Mouse (Mus musculus) forebrain, postnatal 0 days (tissue): Measurements from ENCODE around the gene Nanos2. TPM values are rescaled to one million over a fixed set of nuclear protein-coding genes. Genes with fewer than 3 reads are reported as not detected.

Experiments
- ATAC-seq: fragments of 200-750 bp; cut with Nextera tagmentation; 2 replicates; pipeline ENCODE4 v1.8.0; 2017; ENCODE audit warnings: mild to moderate bottlenecking, moderate library complexity
- DNase-seq: peaks from one replicate; pipeline ENCODE4 v3.0.0-alpha.2; 2015
- H3K27ac ChIP-seq: fragments of 300-500 bp; sonication (generic); 2 replicates; pipeline ENCODE4 v1.5.1; 2014; ENCODE audit warnings: low read depth, mild to moderate bottlenecking, antibody characterized with exemption, low read length, moderate library complexity, mixed read lengths
- H3K27me3 ChIP-seq: fragments of 300-500 bp; sonication (generic); 2 replicates; pipeline ENCODE4 v1.6.1; 2014; ENCODE audit warnings: mild to moderate bottlenecking, low read length, mixed read lengths; ENCODE audit not compliant: insufficient read depth
- H3K36me3 ChIP-seq: fragments of 300-500 bp; sonication (generic); 2 replicates; pipeline ENCODE4 v1.6.1; 2014; ENCODE audit warnings: mild to moderate bottlenecking, moderate library complexity; ENCODE audit not compliant: insufficient read depth
- H3K4me1 ChIP-seq: fragments of 300-500 bp; sonication (generic); 2 replicates; pipeline ENCODE4 v1.6.1; 2014; ENCODE audit warnings: antibody characterized with exemption; ENCODE audit not compliant: insufficient read depth
- H3K4me2 ChIP-seq: fragments of 300-500 bp; sonication (generic); 2 replicates; pipeline ENCODE4 v1.6.1; 2014; ENCODE audit warnings: low read depth, mild to moderate bottlenecking, moderate library complexity
- H3K4me3 ChIP-seq: fragments of 300-500 bp; sonication (generic); 2 replicates; pipeline ENCODE4 v1.5.1; 2014; ENCODE audit warnings: low read depth, low read length, mixed read lengths
- H3K9ac ChIP-seq: fragments of 300-500 bp; sonication (generic); 2 replicates; pipeline ENCODE4 v1.6.1; 2014; ENCODE audit warnings: mild to moderate bottlenecking
- H3K9me3 ChIP-seq: fragments of 300-500 bp; sonication (generic); 2 replicates; pipeline ENCODE4 v1.6.1; 2016; ENCODE audit warnings: low read length
- CTCF ChIP-seq: sonication (generic); IDR thresholded peaks from 2 replicates; pipeline ENCODE4 v1.5.1; 2016; ENCODE audit warnings: antibody characterized with exemption, control low read depth, low read depth
- WGBS: fragments of 180-500 bp; shearing (Covaris S2); extraction: QIAGEN DNeasy Blood & Tissue Kit; methylation state at CpG from one replicate; pipeline ENCODE4 v1.1.7; 2014; 5-methylcytosine and 5-hydroxymethylcytosine counted together
- polyA plus RNA-seq: library from polyadenylated mRNA; unstranded; fragments of >200 nt; fragmentation: Nextera tagmentation; extraction: Ambion mirVana; gene quantifications from 2 replicates; pipeline ENCODE4 v1.2.1, GENCODE M21; 2015
- total RNA-seq: library from RNA; depleted of rRNA; stranded (reverse); fragments of >200 nt; gene quantifications from 2 replicates; pipeline ENCODE4 v1.2.3, GENCODE M21; 2014; rRNA removed

The Nanos2 gene
- total and polyA plus RNA-seq, 2 experiments from 2014 or later: 0.76 to 2.0 TPM

GRCm38 (mm10) chr7:19024581-19025255 lies 37.5 kb downstream of the Nanos2 start:
- DNase-seq: peak; percentile 41
- peak overlapping the region; percentile 89 for H3K4me3 ChIP-seq
- WGBS: 1% methylated on average over 35 of the region's 36 CpGs
- H3K4me1 ChIP-seq: peaks cover 3% of the 10 kb centered on the region; the same call in 1 of the 2 replicates
- H3K27ac ChIP-seq: peak overlapping the region; percentile 69
- peak overlapping the region; percentile 84 for H3K4me2 ChIP-seq
- ATAC-seq: peak; percentile 35
- peak overlapping the region; percentile 84 for H3K9ac ChIP-seq
- H3K36me3 ChIP-seq: peaks cover 11% of the 10 kb centered on the region
- H3K27me3 ChIP-seq: peaks cover 27% of the 10 kb centered on the region
- no peak for TF ChIP-seq CTCF
- H3K9me3 ChIP-seq: no peaks in the 10 kb centered on the region

- ATAC-seq (no peak), DNase-seq (no peak)
- H3K4me1 ChIP-seq: peaks cover 3% of the 10 kb centered on the region; the same call in 1 of the 2 replicates
- H3K27ac ChIP-seq: no peak overlapping the region
- no peak overlapping the region for H3K4me2 ChIP-seq
- H3K27me3 ChIP-seq: peaks cover 7% of the 10 kb centered on the region
- no peak for TF ChIP-seq CTCF
- H3K9ac ChIP-seq: no peak overlapping the region
- peaks cover 41% of the 10 kb centered on the region for H3K36me3 ChIP-seq
- no peaks in the 10 kb centered on the region for H3K9me3 ChIP-seq
- no peak overlapping the region for H3K4me3 ChIP-seq
Observed at GRCm38 (mm10) chr7:19028067-19028466, 40.9 kb downstream of the Nanos2 start.

- H3K4me1 ChIP-seq: peaks cover 3% of the 10 kb centered on the region; the same call in 1 of the 2 replicates
- H3K36me3 ChIP-seq: peaks cover 49% of the 10 kb centered on the region
- H3K4me2 ChIP-seq: no peak overlapping the region
- no peaks in the 10 kb centered on the region for H3K27me3 ChIP-seq
- no peaks in the 10 kb centered on the region for H3K9me3 ChIP-seq
- ATAC-seq (peak; percentile 52), DNase-seq (peak; percentile 45)
- 54% methylated on average over 6 of the region's 6 CpGs for WGBS
- no peak overlapping the region for H3K4me3 ChIP-seq
- TF ChIP-seq CTCF: peak; percentile 73
- H3K9ac ChIP-seq: no peak overlapping the region
- no peak overlapping the region for H3K27ac ChIP-seq
Observed at GRCm38 (mm10) chr7:19029084-19029653, 42.0 kb downstream of the Nanos2 start.

GRCm38 (mm10) chr7:19031641-19032040 lies 44.4 kb downstream of the Nanos2 start:
- Histone ChIP-seq H3K36me3 (peaks cover 73% of the 10 kb centered on the region), H3K9me3 (no peaks in the 10 kb centered on the region), H3K4me3 (no peak overlapping the region), H3K4me2 (no peak overlapping the region), H3K27ac (no peak overlapping the region), H3K9ac (no peak overlapping the region), H3K27me3 (no peaks in the 10 kb centered on the region), H3K4me1 (no peaks in the 10 kb centered on the region)
- ATAC-seq (no peak), DNase-seq (no peak)
- no peak for TF ChIP-seq CTCF
- WGBS: 74% methylated on average over 4 of the region's 4 CpGs

Other genes starting within 250 kb of the Nanos2 start
- gene Psg19, start 188.9 kb upstream of the Nanos2 start, total RNA-seq: not detected in 2 replicates
- gene Psg19, start 188.9 kb upstream of the Nanos2 start, polyA plus RNA-seq: not detected in 2 replicates
- not detected in 2 replicates for gene Psg17, start 165.8 kb upstream of the Nanos2 start, total RNA-seq
- gene Psg17, start 165.8 kb upstream of the Nanos2 start, polyA plus RNA-seq: not detected in 2 replicates
- 0.95 and 2.1 TPM in 2 replicates for gene Mill2, start 147.4 kb upstream of the Nanos2 start, total RNA-seq
- 0.53 and 0.54 TPM in 2 replicates for gene Mill2, start 147.4 kb upstream of the Nanos2 start, polyA plus RNA-seq
- 13.8 and 14.9 TPM in 2 replicates for gene Pglyrp1, start 116.1 kb upstream of the Nanos2 start, total RNA-seq
- gene Pglyrp1, start 116.1 kb upstream of the Nanos2 start, polyA plus RNA-seq: 26.9 and 27.0 TPM in 2 replicates
- gene Ccdc61, start 77.0 kb upstream of the Nanos2 start, total RNA-seq: 12.8 and 17.2 TPM in 2 replicates
- gene Ccdc61, start 77.0 kb upstream of the Nanos2 start, polyA plus RNA-seq: 21.6 and 23.2 TPM in 2 replicates
- gene Nova2, start 61.5 kb upstream of the Nanos2 start, total RNA-seq: 15.4 and 19.5 TPM in 2 replicates
- 7.2 and 11.4 TPM in 2 replicates for gene Nova2, start 61.5 kb upstream of the Nanos2 start, polyA plus RNA-seq
- 12.3 and 13.9 TPM in 2 replicates for gene Mypop, start 3.8 kb downstream of the Nanos2 start, total RNA-seq
- gene Mypop, start 3.8 kb downstream of the Nanos2 start, polyA plus RNA-seq: 3.8 and 4.3 TPM in 2 replicates
- gene Irf2bp1, start 16.6 kb downstream of the Nanos2 start, total RNA-seq: 101 and 129 TPM in 2 replicates
- 27.0 and 27.2 TPM in 2 replicates for gene Irf2bp1, start 16.6 kb downstream of the Nanos2 start, polyA plus RNA-seq
- gene Foxa3, start 36.1 kb downstream of the Nanos2 start, total RNA-seq: not detected in 2 replicates
- gene Foxa3, start 36.1 kb downstream of the Nanos2 start, polyA plus RNA-seq: not detected in 2 replicates
- 70.3 and 73.8 TPM in 2 replicates for gene Sympk, start 37.0 kb downstream of the Nanos2 start, total RNA-seq
- gene Sympk, start 37.0 kb downstream of the Nanos2 start, polyA plus RNA-seq: 16.6 and 20.0 TPM in 2 replicates
- 0.19 and 0.23 TPM in 2 replicates for gene Rsph6a, start 67.3 kb downstream of the Nanos2 start, total RNA-seq
- 0.09 and 0.23 TPM in 2 replicates for gene Rsph6a, start 67.3 kb downstream of the Nanos2 start, polyA plus RNA-seq
- gene Dmwd, start 88.8 kb downstream of the Nanos2 start, total RNA-seq: 96.5 and 122 TPM in 2 replicates
- 43.6 and 43.8 TPM in 2 replicates for gene Dmwd, start 88.8 kb downstream of the Nanos2 start, polyA plus RNA-seq
- 16.2 and 20.8 TPM in 2 replicates for gene Dmpk, start 96.4 kb downstream of the Nanos2 start, total RNA-seq
- gene Dmpk, start 96.4 kb downstream of the Nanos2 start, polyA plus RNA-seq: 2.2 and 3.0 TPM in 2 replicates
- 3.0 and 4.1 TPM in 2 replicates for gene Six5, start 107.2 kb downstream of the Nanos2 start, total RNA-seq
- 0.97 and 1.0 TPM in 2 replicates for gene Six5, start 107.2 kb downstream of the Nanos2 start, polyA plus RNA-seq
- gene Gm4969, start 131.0 kb downstream of the Nanos2 start, total RNA-seq: 5.3 and 8.9 TPM in 2 replicates
- 8.3 and 10.6 TPM in 2 replicates for gene Gm4969, start 131.0 kb downstream of the Nanos2 start, polyA plus RNA-seq
- 19.8 and 22.8 TPM in 2 replicates for gene Fbxo46, start 132.5 kb downstream of the Nanos2 start, total RNA-seq
- gene Fbxo46, start 132.5 kb downstream of the Nanos2 start, polyA plus RNA-seq: 8.4 and 11.9 TPM in 2 replicates
- 12.3 and 14.4 TPM in 2 replicates for gene Qpctl, start 161.9 kb downstream of the Nanos2 start, total RNA-seq
- gene Qpctl, start 161.9 kb downstream of the Nanos2 start, polyA plus RNA-seq: 19.8 and 23.3 TPM in 2 replicates
- 50.0 and 88.1 TPM in 2 replicates for gene Snrpd2, start 162.3 kb downstream of the Nanos2 start, total RNA-seq
- gene Snrpd2, start 162.3 kb downstream of the Nanos2 start, polyA plus RNA-seq: 124 and 172 TPM in 2 replicates
- gene Gipr, start 178.7 kb downstream of the Nanos2 start, total RNA-seq: 16.9 and 20.2 TPM in 2 replicates
- gene Gipr, start 178.7 kb downstream of the Nanos2 start, polyA plus RNA-seq: 5.3 and 8.0 TPM in 2 replicates
- 63.6 and 64.8 TPM in 2 replicates for gene Eml2, start 189.0 kb downstream of the Nanos2 start, total RNA-seq
- 7.9 and 9.9 TPM in 2 replicates for gene Eml2, start 189.0 kb downstream of the Nanos2 start, polyA plus RNA-seq
- 2.2 and 2.5 TPM in 2 replicates for gene Gpr4, start 225.1 kb downstream of the Nanos2 start, total RNA-seq
- gene Gpr4, start 225.1 kb downstream of the Nanos2 start, polyA plus RNA-seq: 5.9 and 6.0 TPM in 2 replicates
- 32.2 and 34.4 TPM in 2 replicates for gene Opa3, start 240.9 kb downstream of the Nanos2 start, total RNA-seq
- gene Opa3, start 240.9 kb downstream of the Nanos2 start, polyA plus RNA-seq: 35.1 and 35.8 TPM in 2 replicates